Mouse (Mus musculus): ENCODE measurements around the gene Efna1. TPM values are rescaled to one million over a fixed set of nuclear protein-coding genes. Genes with fewer than 3 reads are reported as not detected.

Efna1 gene
- total and polyA plus RNA-seq, 3 experiments, result not detected

GRCm38 (mm10) chr3:89300071-89300470 lies 19.1 kb upstream of the Efna1 start:
- no peak for DNase-seq (ENCODE audit: low read depth, low spot score)
- Histone ChIP-seq H3K27me3 (ENCODE audit: control insufficient read depth in 1 of 2, insufficient read depth in 2 of 2, low read length in 2 of 2) (peaks cover 0 to 3% of the 10 kb centered on the region in 2 experiments; a peak in 2 of 4 replicates), H3K9me3 (replicated peaks; ENCODE audit: insufficient read depth, low read length) (no peaks in the 10 kb centered on the region), H3K36me3 (ENCODE audit: control insufficient read depth in 1 of 2, insufficient read depth in 2 of 2, low read length in 2 of 2) (peaks cover 0 to 5% of the 10 kb centered on the region in 2 experiments; a peak in 2 of 4 replicates), H3K4me1 (ENCODE audit: control insufficient read depth in 1 of 2, insufficient read depth in 2 of 2, low read length in 2 of 2) (peaks cover 3 to 12% of the 10 kb centered on the region in 2 experiments; a peak in 3 of 4 replicates), H3K4me3 (ENCODE audit: control insufficient read depth in 1 of 2, insufficient read depth in 1 of 2, low read depth in 2 of 2, low read length in 2 of 2) (peak overlapping the region; percentile 33 to 41; a peak in 3 of 4 replicates), H3K27ac (ENCODE audit: control insufficient read depth, low read depth, low read length) (no peak overlapping the region), H3K9ac (ENCODE audit: control insufficient read depth, low read depth, low read length, poor library complexity, severe bottlenecking) (no peak overlapping the region; the same call in 1 of the 2 replicates), H3K79me2 (ENCODE audit: control insufficient read depth, insufficient read depth, low read length, poor library complexity) (no peaks in the 10 kb centered on the region)
- TF ChIP-seq MAZ (IDR thresholded peaks at IDR 0.05; ENCODE audit: low read depth, low read length), result no peak
- no peak for TF ChIP-seq POLR2AphosphoS5 (IDR thresholded peaks at IDR 0.05; ENCODE audit: borderline replicate concordance, low read depth, low read length)
- no peak for TF ChIP-seq CHD2 (IDR thresholded peaks at IDR 0.05; ENCODE audit: low read length)
- TF ChIP-seq CTCF (IDR thresholded peaks at IDR 0.05 in 2 of 3, conservative IDR thresholded peaks at IDR 0.05 in 1 of 3; ENCODE audit: control insufficient read depth in 1 of 3, insufficient read depth in 1 of 3, low read depth in 2 of 3, low read length in 3 of 3, poor library complexity in 1 of 3, severe bottlenecking in 1 of 3), result no peak
- TF ChIP-seq ETS1 (IDR thresholded peaks at IDR 0.05; ENCODE audit: low read depth, low read length), result no peak
- no peak for TF ChIP-seq MEF2A (IDR thresholded peaks at IDR 0.05; ENCODE audit: extremely low read depth, insufficient replicate concordance, low read depth, low read length, poor library complexity, severe bottlenecking)
- TF ChIP-seq ZNF384 (IDR thresholded peaks at IDR 0.05; ENCODE audit: low read depth, low read length), result no peak
- no peak for TF ChIP-seq GABPA (IDR thresholded peaks at IDR 0.05; ENCODE audit: low read depth, low read length)
- TF ChIP-seq RAD21 (IDR thresholded peaks at IDR 0.05; ENCODE audit: low read depth, low read length), result no peak
- TF ChIP-seq KAT2A (conservative IDR thresholded peaks at IDR 0.05; ENCODE audit: low read depth, low read length), result no peak
- no peak for TF ChIP-seq MYC (IDR thresholded peaks at IDR 0.05; ENCODE audit: low read depth, low read length)
- no peak for TF ChIP-seq TCF12 (IDR thresholded peaks at IDR 0.05; ENCODE audit: low read depth, low read length)
- TF ChIP-seq SIN3A (IDR thresholded peaks at IDR 0.05; ENCODE audit: low read length), result no peak
- no peak for TF ChIP-seq BHLHE40 (IDR thresholded peaks at IDR 0.05; ENCODE audit: borderline replicate concordance, low read depth, low read length)

DNA sequence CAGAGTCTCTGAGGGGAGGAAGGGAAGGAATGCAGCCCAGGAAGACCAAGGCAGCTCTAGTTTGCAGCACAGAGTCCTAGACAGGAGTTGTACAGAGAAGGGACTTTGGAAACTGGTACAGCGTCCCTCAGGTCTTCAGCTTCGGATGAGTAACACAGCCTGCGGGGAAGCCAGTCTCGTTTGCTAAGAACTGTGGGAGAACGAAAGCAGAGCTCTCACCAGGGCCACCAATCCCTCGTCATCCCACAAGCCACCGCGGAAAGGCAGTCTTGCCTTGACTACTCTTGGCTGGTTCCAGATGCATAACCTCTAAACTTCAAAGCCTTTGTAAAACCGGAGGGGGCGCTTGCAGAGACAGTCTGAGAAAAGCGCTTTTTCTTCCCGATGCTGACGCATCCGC lies 18.6 kb upstream of the Efna1 start:
- peaks cover 3 to 12% of the 10 kb centered on the region in 2 experiments; a peak in 3 of 4 replicates for H3K4me1 ChIP-seq (ENCODE audit: control insufficient read depth in 1 of 2, insufficient read depth in 2 of 2, low read length in 2 of 2)
- H3K9me3 ChIP-seq (replicated peaks; ENCODE audit: insufficient read depth, low read length), result no peaks in the 10 kb centered on the region
- H3K27me3 ChIP-seq (ENCODE audit: control insufficient read depth in 1 of 2, insufficient read depth in 2 of 2, low read length in 2 of 2), result no peaks in the 10 kb centered on the region; a peak in 2 of 4 replicates
- TF ChIP-seq USF2 (IDR thresholded peaks at IDR 0.05; ENCODE audit: borderline replicate concordance in 1 of 2, insufficient read depth in 1 of 2, low read depth in 1 of 2, low read length in 2 of 2), result no peak
- no peak for TF ChIP-seq NELFE (IDR thresholded peaks at IDR 0.05; ENCODE audit: low read depth, low read length)
- no peak for TF ChIP-seq USF1 (IDR thresholded peaks at IDR 0.05; ENCODE audit: low read depth, low read length)
- no peak for TF ChIP-seq POLR2A (IDR thresholded peaks at IDR 0.05; ENCODE audit: control insufficient read depth in 1 of 2, insufficient read depth in 1 of 2, low read depth in 1 of 2, low read length in 2 of 2, poor library complexity in 1 of 2)
- no peak for TF ChIP-seq E2F4 (IDR thresholded peaks at IDR 0.05; ENCODE audit: borderline replicate concordance, low read depth, low read length)
- no peak for TF ChIP-seq CHD2 (IDR thresholded peaks at IDR 0.05; ENCODE audit: low read length)
- no peak for TF ChIP-seq ELF1 (IDR thresholded peaks at IDR 0.05; ENCODE audit: low read depth, low read length)
- TF ChIP-seq CTCF (IDR thresholded peaks at IDR 0.05 in 2 of 3, conservative IDR thresholded peaks at IDR 0.05 in 1 of 3; ENCODE audit: control insufficient read depth in 1 of 3, insufficient read depth in 1 of 3, low read depth in 2 of 3, low read length in 3 of 3, poor library complexity in 1 of 3, severe bottlenecking in 1 of 3), result peak in 2 of 3 experiments; percentile 8 to 16; a peak in 1 of 6 replicates
- 0 out of 2 replicates have a peak, but pooled peaks have one; percentile 23 for TF ChIP-seq HCFC1 (IDR thresholded peaks at IDR 0.05; ENCODE audit: low read depth, low read length)
- TF ChIP-seq BHLHE40 (IDR thresholded peaks at IDR 0.05; ENCODE audit: borderline replicate concordance, low read depth, low read length), result no peak
- TF ChIP-seq TAL1 (IDR thresholded peaks at IDR 0.05; ENCODE audit: low read length), result no peak
- TF ChIP-seq MYB (IDR thresholded peaks at IDR 0.05; ENCODE audit: low read depth, low read length), result no peak
- TF ChIP-seq NRF1 (IDR thresholded peaks at IDR 0.05; ENCODE audit: insufficient read depth, low read depth, low read length, poor library complexity, severe bottlenecking), result no peak
- 0 out of 2 replicates have a peak, but pooled peaks have one; percentile 34 for TF ChIP-seq UBTF (IDR thresholded peaks at IDR 0.05; ENCODE audit: borderline replicate concordance, insufficient read depth, low read depth, low read length)
- TF ChIP-seq JUND (IDR thresholded peaks at IDR 0.05; ENCODE audit: low read depth, low read length), result no peak
- 0 out of 2 replicates have a peak, but pooled peaks have one; percentile 29 for TF ChIP-seq TBP (IDR thresholded peaks at IDR 0.05; ENCODE audit: low read depth, low read length)
- no peak for TF ChIP-seq GABPA (IDR thresholded peaks at IDR 0.05; ENCODE audit: low read depth, low read length)
- peaks cover 0 to 5% of the 10 kb centered on the region in 2 experiments; a peak in 2 of 4 replicates for H3K36me3 ChIP-seq (ENCODE audit: control insufficient read depth in 1 of 2, insufficient read depth in 2 of 2, low read length in 2 of 2)
- peak; percentile 71 for DNase-seq (ENCODE audit: low read depth, low spot score)
- H3K4me3 ChIP-seq (ENCODE audit: control insufficient read depth in 1 of 2, insufficient read depth in 1 of 2, low read depth in 2 of 2, low read length in 2 of 2), result peak overlapping the region; percentile 33 to 41
- H3K79me2 ChIP-seq (ENCODE audit: control insufficient read depth, insufficient read depth, low read length, poor library complexity), result no peaks in the 10 kb centered on the region
- no peak overlapping the region for H3K27ac ChIP-seq (ENCODE audit: control insufficient read depth, low read depth, low read length)
- H3K9ac ChIP-seq (ENCODE audit: control insufficient read depth, low read depth, low read length, poor library complexity, severe bottlenecking), result peak overlapping the region; percentile 37

Data from MEL (cell line).